Mouse (Mus musculus) sigmoid colon, adult 10 weeks (tissue): ENCODE data around the gene Dnajb13. TPM values are rescaled to one million over a fixed set of nuclear protein-coding genes. Genes with fewer than 3 reads are reported as not detected.

Experiments used
- polyA plus RNA-seq: library from polyadenylated mRNA; stranded (reverse); fragments of 350-450 nt; fragmentation: Illumina TruSeq; extraction: RNeasy Lipid Tissue Mini Kit (QIAGEN cat#74804); gene quantifications from one replicate; pipeline ENCODE4 v1.2.3, GENCODE M21; 2014; ENCODE audit warnings: low read depth, low replicate concordance

Gene Dnajb13
- not detected for polyA plus RNA-seq

GRCm38 (mm10) chr7:100514573-100514972, at the start of gene Dnajb13:
Dnajb13 (minus strand) TSS chr7:100514960.

GRCm38 (mm10) chr7:100536804-100537518, 22.2 kb upstream of the Dnajb13 start, which contains the start of gene Coa4:
Coa4 (plus strand) TSS chr7:100537071.

DNA sequence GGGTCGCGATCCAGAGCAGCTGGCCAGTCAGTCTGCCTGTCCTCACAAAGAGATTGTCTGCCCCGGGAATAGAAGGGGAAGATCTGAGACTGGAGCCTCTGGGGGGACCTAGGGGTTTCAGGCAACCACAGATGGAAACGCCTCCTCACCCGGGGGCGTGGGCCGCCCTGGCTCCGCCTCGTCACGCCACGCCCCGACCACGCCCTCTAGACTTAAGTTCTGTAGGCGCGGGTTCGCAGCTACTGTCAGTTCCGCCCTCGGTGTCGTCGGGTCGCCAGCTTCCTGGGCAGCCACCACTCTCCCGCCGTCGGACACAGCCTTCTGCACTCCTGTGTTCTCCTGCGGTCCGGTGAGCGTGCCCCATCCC, 21.7 kb downstream of the Dnajb13 start, which contains the start of gene Ucp2:
Gene Ucp2, plus strand, starts transcription at position 221 of the 367 bp plus-strand sequence.

GRCm38 (mm10) chr7:100472777-100473176, 42.0 kb downstream of the Dnajb13 start, which contains the start of gene Ucp3:
Ucp3 (plus strand) TSS chr7:100472990.

Other genes with a start within 250 kb of the Dnajb13 start
- 1.6 TPM for gene P4ha3, start 229.4 kb downstream of the Dnajb13 start, polyA plus RNA-seq
- gene C2cd3, start 142.7 kb downstream of the Dnajb13 start, polyA plus RNA-seq: 23.2 TPM
- gene Ppme1, start 142.7 kb downstream of the Dnajb13 start, polyA plus RNA-seq: 63.2 TPM
- gene Ucp3, start 42.0 kb downstream of the Dnajb13 start, polyA plus RNA-seq: 0.16 TPM
- 20.9 TPM for gene Ucp2, start 21.6 kb downstream of the Dnajb13 start, polyA plus RNA-seq
- 33.6 TPM for gene Coa4, start 22.1 kb upstream of the Dnajb13 start, polyA plus RNA-seq
- gene Rab6a, start 92.5 kb upstream of the Dnajb13 start, polyA plus RNA-seq: 465 TPM
- 59.9 TPM for gene Mrpl48, start 93.3 kb upstream of the Dnajb13 start, polyA plus RNA-seq
- 8.8 TPM for gene Plekhb1, start 147.5 kb upstream of the Dnajb13 start, polyA plus RNA-seq
- 16.7 TPM for gene Fam168a, start 191.7 kb upstream of the Dnajb13 start, polyA plus RNA-seq